8 mouse cellular contexts compared by ENCODE assay signal in the genomic region with DNA sequence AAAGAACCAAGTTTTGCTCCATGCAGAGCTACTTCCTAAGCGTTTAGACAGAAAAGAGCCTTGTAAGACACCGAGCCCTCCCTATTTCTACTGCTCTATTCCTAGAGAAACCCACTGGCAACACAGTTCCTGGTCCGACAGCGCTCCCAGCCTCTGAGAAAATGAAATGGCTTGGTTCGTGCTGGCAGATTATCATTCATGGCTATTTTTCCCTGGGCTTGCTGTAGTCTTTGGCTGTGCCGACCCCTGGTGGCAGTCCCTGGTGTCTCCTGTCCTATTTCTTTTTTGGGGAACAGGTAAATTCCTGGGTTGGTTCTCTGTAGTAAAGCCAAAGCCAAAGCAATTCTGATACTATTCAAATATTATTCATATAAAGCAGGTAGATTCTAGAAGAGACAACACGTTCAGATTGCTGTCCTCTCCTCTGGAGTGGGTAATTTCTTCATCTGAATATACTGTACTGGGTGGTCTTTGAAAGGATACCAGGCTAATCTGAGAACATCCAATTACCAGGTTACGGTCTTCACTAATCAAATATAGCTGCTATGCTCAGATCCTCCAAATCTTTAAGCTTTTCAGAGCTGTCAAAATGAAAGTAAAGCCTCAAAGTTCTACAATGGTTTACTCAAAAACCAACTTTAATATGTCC.
DNase-seq lines count a peak whose midpoint lies in the region; ATAC-seq and TF ChIP-seq lines count a peak whose summit lies in the region.

No protein-coding gene starts in this region.

- H3K9me3 ChIP-seq in intestine, embryonic 15.5 days, result no peaks in the 10 kb centered on the region

- intact Hi-C loops in left cerebral cortex, postnatal 14 days (cut with DNase I), result loop anchor here (1.0 kb wide), 1 partner anchor 153 kb away; no protein-coding TSS in a partner anchor

- WGBS in intestine, embryonic 15.5 days, result 48% methylated on average over 8 of the region's 8 CpGs
- 31% methylated on average over 8 of the region's 8 CpGs for WGBS in small intestine, adult 2 months

- no peak overlapping the region for H3K9ac ChIP-seq in intestine, embryonic 15.5 days

- no peaks in the 10 kb centered on the region for H3K27me3 ChIP-seq in intestine, embryonic 15.5 days (replicated peaks)
- H3K27me3 ChIP-seq in small intestine, adult 2 months (ENCODE audit: control insufficient read depth, insufficient read depth, low read length), result no peaks in the 10 kb centered on the region

- peak; percentile 47 to 57 for DNase-seq in urinary bladder, adult 18-20 months (ENCODE audit: low spot score in 2 of 2)
- DNase-seq in urinary bladder, postnatal 10 days (ENCODE audit: low spot score), result no peak
- DNase-seq in embryo, embryonic 11 days, result peak; percentile 87
- DNase-seq in gastrocnemius, postnatal 4 days (ENCODE audit: low spot score in 2 of 2), result peak; percentile 40 to 71
- DNase-seq in left cerebral cortex, postnatal 14 days (ENCODE audit: low spot score in 2 of 2), result peak; percentile 73 to 87
- DNase-seq in mesoderm, embryonic 11.5 days (ENCODE audit: low read depth, low spot score), result peak; percentile 83

- H3K27ac ChIP-seq in intestine, embryonic 15.5 days, result no peak overlapping the region
- H3K27ac ChIP-seq in small intestine, adult 2 months (ENCODE audit: insufficient read depth, low read depth, low read length), result no peak overlapping the region

- TF ChIP-seq CTCF in small intestine, adult 2 months (IDR thresholded peaks at IDR 0.05; ENCODE audit: extremely low read depth, insufficient read length, insufficient replicate concordance, low read depth, low read length), result peak; percentile 93; the same call in 1 of the 2 replicates

- no peak for TF ChIP-seq POLR2A in small intestine, adult 2 months (IDR thresholded peaks at IDR 0.05; ENCODE audit: low read depth, low read length)

- no peaks in the 10 kb centered on the region for H3K4me1 ChIP-seq in intestine, embryonic 15.5 days (replicated peaks)
- H3K4me1 ChIP-seq in small intestine, adult 2 months (ENCODE audit: control insufficient read depth, insufficient read depth, insufficient read length, low read length), result no peaks in the 10 kb centered on the region

- no peak overlapping the region for H3K4me2 ChIP-seq in intestine, embryonic 15.5 days (replicated peaks)

- ATAC-seq in intestine, embryonic 15.5 days, result peak; percentile 83

- no peak overlapping the region for H3K4me3 ChIP-seq in intestine, embryonic 15.5 days (replicated peaks)
- no peak overlapping the region for H3K4me3 ChIP-seq in small intestine, adult 2 months (ENCODE audit: low read depth, low read length)

- H3K36me3 ChIP-seq in intestine, embryonic 15.5 days, result peaks cover 4% of the 10 kb centered on the region; the same call in 1 of the 2 replicates
- no peaks in the 10 kb centered on the region for H3K36me3 ChIP-seq in small intestine, adult 2 months (ENCODE audit: control insufficient read depth, insufficient read depth, low read length)
